Mouse (Mus musculus) testis, adult 2 months (tissue): ENCODE results near the gene Pdcd6ip.

Experiments
- CTCF ChIP-seq: fragments of 200-500 bp; IDR thresholded peaks from 2 replicates; pipeline ENCODE4 v1.5.1; 2012; ENCODE audit warnings: low read depth, mild to moderate bottlenecking, inconsistent platforms, low read length, moderate library complexity; ENCODE audit not compliant: control insufficient read depth, insufficient read depth, insufficient replicate concordance
- POLR2A ChIP-seq: fragments of 200-500 bp; IDR thresholded peaks from 2 replicates; pipeline ENCODE4 v1.6.1; 2012; ENCODE audit warnings: low read depth, mild to moderate bottlenecking, inconsistent platforms, low read length, moderate library complexity; ENCODE audit not compliant: control insufficient read depth

DNA sequence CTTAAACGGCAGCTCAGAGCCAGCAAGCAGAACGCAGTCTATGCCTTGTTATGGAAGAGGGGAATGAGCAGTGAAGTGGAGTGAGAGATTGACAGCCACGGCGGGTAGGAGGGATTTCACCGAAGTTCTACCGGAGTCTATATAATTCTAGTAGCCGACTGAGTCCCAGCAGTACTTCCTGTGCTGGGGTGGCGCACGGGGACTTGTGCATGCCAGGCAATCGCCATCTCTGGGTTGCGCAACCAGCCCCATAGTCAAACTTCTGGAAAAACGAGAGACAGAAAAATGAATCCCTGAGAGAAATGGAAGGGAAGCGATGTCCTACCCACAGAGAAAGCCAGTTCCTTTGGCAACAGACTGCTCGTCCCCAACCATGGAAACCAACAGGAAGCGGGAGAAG is 16.6 kb upstream of the Pdcd6ip start:
- no peak for TF ChIP-seq CTCF
- TF ChIP-seq POLR2A, result no peak
